Mouse (Mus musculus): ENCODE data around the gene B4galt7. TPM values are rescaled to one million over a fixed set of nuclear protein-coding genes. Genes with fewer than 3 reads are reported as not detected.
"Not testable (repeated sequence)": the region's sequence is repeated elsewhere in the genome, so short reads cannot be mapped to it uniquely, and the experiment has no call there.

B4galt7 gene
- polyA plus RNA-seq (2012; rRNA removed), result 15.0 and 15.7 TPM in 2 replicates

- H3K36me3 ChIP-seq (ENCODE audit: control insufficient read depth, insufficient read depth, low read length), result no peaks in the 10 kb centered on the region; the same call in 1 of the 2 replicates
- WGBS, result 6% methylated on average over 51 of the region's 51 CpGs
- peak within 1 kb of the TSS; percentile 0; the same call in 1 of the 2 replicates for H3K27ac ChIP-seq (ENCODE audit: insufficient read depth, low read depth, low read length)
- TF ChIP-seq POLR2A (IDR thresholded peaks at IDR 0.05; ENCODE audit: low read depth, low read length) (no peak), CTCF (conservative IDR thresholded peaks at IDR 0.05; ENCODE audit: insufficient read depth, insufficient read length, low read depth, low read length) (no peak)
- DNase-seq, result peak; percentile 91
- H3K4me1 ChIP-seq (ENCODE audit: control insufficient read depth, insufficient read depth, low read length), result peaks cover 4% of the 10 kb centered on the region; the same call in 1 of the 2 replicates
- no peaks in the 10 kb centered on the region for H3K27me3 ChIP-seq (replicated peaks; ENCODE audit: control insufficient read depth, insufficient read depth, low read length)
- H3K4me3 ChIP-seq (ENCODE audit: insufficient read depth, low read depth, low read length), result peak within 1 kb of the TSS; percentile 98
Observed at GRCm38 (mm10) chr13:55599566-55600540, at the start of gene B4galt7. Gene B4galt7, plus strand, starts transcription at chr13:55599896.

GRCm38 (mm10) chr13:55555921-55556320 is 43.8 kb upstream of the B4galt7 start:
- Histone ChIP-seq H3K4me1 (ENCODE audit: control insufficient read depth, insufficient read depth, low read length) (peaks cover 8% of the 10 kb centered on the region; the same call in 1 of the 2 replicates), H3K27ac (ENCODE audit: insufficient read depth, low read depth, low read length) (no peak overlapping the region), H3K36me3 (ENCODE audit: control insufficient read depth, insufficient read depth, low read length) (no peaks in the 10 kb centered on the region), H3K4me3 (ENCODE audit: insufficient read depth, low read depth, low read length) (no peak overlapping the region), H3K27me3 (replicated peaks; ENCODE audit: control insufficient read depth, insufficient read depth, low read length) (no peaks in the 10 kb centered on the region)
- 87% methylated on average over 9 of the region's 9 CpGs for WGBS
- TF ChIP-seq POLR2A (IDR thresholded peaks at IDR 0.05; ENCODE audit: low read depth, low read length) (no peak), CTCF (conservative IDR thresholded peaks at IDR 0.05; ENCODE audit: insufficient read depth, insufficient read length, low read depth, low read length) (no peak)
- no peak for DNase-seq

GRCm38 (mm10) chr13:55557499-55557898 is 42.2 kb upstream of the B4galt7 start:
- Histone ChIP-seq H3K36me3 (ENCODE audit: control insufficient read depth, insufficient read depth, low read length) (no peaks in the 10 kb centered on the region), H3K4me3 (ENCODE audit: insufficient read depth, low read depth, low read length) (no peak overlapping the region), H3K27me3 (replicated peaks; ENCODE audit: control insufficient read depth, insufficient read depth, low read length) (no peaks in the 10 kb centered on the region), H3K27ac (ENCODE audit: insufficient read depth, low read depth, low read length) (no peak overlapping the region), H3K4me1 (ENCODE audit: control insufficient read depth, insufficient read depth, low read length) (peaks cover 8% of the 10 kb centered on the region; the same call in 1 of the 2 replicates)
- TF ChIP-seq POLR2A (IDR thresholded peaks at IDR 0.05; ENCODE audit: low read depth, low read length) (no peak), CTCF (conservative IDR thresholded peaks at IDR 0.05; ENCODE audit: insufficient read depth, insufficient read length, low read depth, low read length) (no peak)
- no peak for DNase-seq
- 64% methylated on average over 6 of the region's 6 CpGs for WGBS

- TF ChIP-seq POLR2A (IDR thresholded peaks at IDR 0.05; ENCODE audit: low read depth, low read length), result no peak
- TF ChIP-seq CTCF (conservative IDR thresholded peaks at IDR 0.05; ENCODE audit: insufficient read depth, insufficient read length, low read depth, low read length), result no peak
Observed at GRCm38 (mm10) chr13:55563266-55563879, 36.3 kb upstream of the B4galt7 start.

GRCm38 (mm10) chr13:55567001-55567400 is 32.7 kb upstream of the B4galt7 start:
- DNase-seq, result no peak
- no peaks in the 10 kb centered on the region for H3K36me3 ChIP-seq (ENCODE audit: control insufficient read depth, insufficient read depth, low read length)
- no peaks in the 10 kb centered on the region for H3K27me3 ChIP-seq (replicated peaks; ENCODE audit: control insufficient read depth, insufficient read depth, low read length)
- 80% methylated on average over 6 of the region's 6 CpGs for WGBS
- H3K4me1 ChIP-seq (ENCODE audit: control insufficient read depth, insufficient read depth, low read length), result peaks cover 16% of the 10 kb centered on the region; the same call in 1 of the 2 replicates
- H3K27ac ChIP-seq (ENCODE audit: insufficient read depth, low read depth, low read length), result no peak overlapping the region
- no peak overlapping the region for H3K4me3 ChIP-seq (ENCODE audit: insufficient read depth, low read depth, low read length)
- TF ChIP-seq CTCF (conservative IDR thresholded peaks at IDR 0.05; ENCODE audit: insufficient read depth, insufficient read length, low read depth, low read length) (no peak), POLR2A (IDR thresholded peaks at IDR 0.05; ENCODE audit: low read depth, low read length) (no peak)

More at GRCm38 (mm10) chr13:55563266-55563879, 36.3 kb upstream of the B4galt7 start:
- peak; percentile 38 for DNase-seq
- no peak overlapping the region for H3K4me3 ChIP-seq (ENCODE audit: insufficient read depth, low read depth, low read length)
- no peaks in the 10 kb centered on the region for H3K36me3 ChIP-seq (ENCODE audit: control insufficient read depth, insufficient read depth, low read length)
- WGBS, result 50% methylated on average over 7 of the region's 7 CpGs
- no peak overlapping the region for H3K27ac ChIP-seq (ENCODE audit: insufficient read depth, low read depth, low read length)
- peaks cover 8% of the 10 kb centered on the region; the same call in 1 of the 2 replicates for H3K4me1 ChIP-seq (ENCODE audit: control insufficient read depth, insufficient read depth, low read length)
- no peaks in the 10 kb centered on the region for H3K27me3 ChIP-seq (replicated peaks; ENCODE audit: control insufficient read depth, insufficient read depth, low read length)

- TF ChIP-seq POLR2A (IDR thresholded peaks at IDR 0.05; ENCODE audit: low read depth, low read length) (no peak), CTCF (conservative IDR thresholded peaks at IDR 0.05; ENCODE audit: insufficient read depth, insufficient read length, low read depth, low read length) (no peak)
- no peaks in the 10 kb centered on the region for H3K36me3 ChIP-seq (ENCODE audit: control insufficient read depth, insufficient read depth, low read length)
- 88% methylated on average over 2 of the region's 2 CpGs for WGBS
- H3K27me3 ChIP-seq (replicated peaks; ENCODE audit: control insufficient read depth, insufficient read depth, low read length), result no peaks in the 10 kb centered on the region
- no peak overlapping the region for H3K4me3 ChIP-seq (ENCODE audit: insufficient read depth, low read depth, low read length)
- DNase-seq, result no peak
- H3K27ac ChIP-seq (ENCODE audit: insufficient read depth, low read depth, low read length), result no peak overlapping the region
- peaks cover 16% of the 10 kb centered on the region; the same call in 1 of the 2 replicates for H3K4me1 ChIP-seq (ENCODE audit: control insufficient read depth, insufficient read depth, low read length)
Observed at GRCm38 (mm10) chr13:55567949-55568348, 31.7 kb upstream of the B4galt7 start.

- H3K27me3 ChIP-seq (replicated peaks; ENCODE audit: control insufficient read depth, insufficient read depth, low read length); DNase-seq; H3K4me3 ChIP-seq (ENCODE audit: insufficient read depth, low read depth, low read length); H3K36me3 ChIP-seq (ENCODE audit: control insufficient read depth, insufficient read depth, low read length); H3K27ac ChIP-seq (ENCODE audit: insufficient read depth, low read depth, low read length): not testable (repeated sequence)
- H3K4me1 ChIP-seq (ENCODE audit: control insufficient read depth, insufficient read depth, low read length), result peaks cover 16% of the 10 kb centered on the region; the same call in 1 of the 2 replicates
- WGBS, result 77% methylated on average over 4 of the region's 4 CpGs
Observed at GRCm38 (mm10) chr13:55568524-55568923, 31.2 kb upstream of the B4galt7 start.

Data from kidney, adult 2 months (tissue).